Mouse (Mus musculus): Measurements from ENCODE around the gene Ptges3. TPM values are rescaled to one million over a fixed set of nuclear protein-coding genes. Genes with fewer than 3 reads are reported as not detected.
"Not testable (repeated sequence)": the region's sequence is repeated elsewhere in the genome, so short reads cannot be mapped to it uniquely, and the experiment has no call there.

Gene Ptges3
- total RNA-seq (2015) (247 and 270 TPM in 2 replicates), total RNA-seq (2017) (310 and 351 TPM in 2 replicates)

DNA sequence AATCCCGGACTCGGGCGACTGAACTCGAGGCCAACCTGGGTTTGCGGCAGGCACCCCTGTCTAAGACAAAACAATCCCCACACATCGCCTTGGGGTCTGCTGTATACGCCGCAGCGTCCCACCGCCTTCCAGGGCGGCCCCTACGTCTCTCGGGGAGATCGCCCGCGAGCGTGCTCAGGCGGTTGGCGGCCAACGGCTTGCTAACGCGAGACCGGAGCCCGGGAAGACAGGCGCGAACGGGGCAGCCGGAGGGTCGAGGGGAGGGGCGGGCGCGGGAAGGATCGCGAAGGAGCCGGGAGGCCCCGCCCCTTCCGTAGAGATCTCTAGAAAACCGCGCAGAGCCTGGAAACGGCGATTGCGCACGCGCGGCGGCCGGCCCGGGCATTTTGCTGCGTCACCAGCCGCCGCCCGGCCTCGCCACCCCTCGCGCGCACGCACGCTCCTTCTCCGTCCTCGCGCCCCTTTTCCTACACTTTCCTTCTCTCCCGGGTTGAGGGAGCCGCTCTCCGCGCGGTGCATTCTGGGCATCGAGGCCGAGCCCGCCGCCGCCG is at the start of gene Ptges3:
TSS of gene Ptges3 (plus strand) at position 354 of the 551 bp plus-strand sequence.
- peak; percentile 80 for ATAC-seq (replicated peaks; ENCODE audit: poor library complexity)

DNA sequence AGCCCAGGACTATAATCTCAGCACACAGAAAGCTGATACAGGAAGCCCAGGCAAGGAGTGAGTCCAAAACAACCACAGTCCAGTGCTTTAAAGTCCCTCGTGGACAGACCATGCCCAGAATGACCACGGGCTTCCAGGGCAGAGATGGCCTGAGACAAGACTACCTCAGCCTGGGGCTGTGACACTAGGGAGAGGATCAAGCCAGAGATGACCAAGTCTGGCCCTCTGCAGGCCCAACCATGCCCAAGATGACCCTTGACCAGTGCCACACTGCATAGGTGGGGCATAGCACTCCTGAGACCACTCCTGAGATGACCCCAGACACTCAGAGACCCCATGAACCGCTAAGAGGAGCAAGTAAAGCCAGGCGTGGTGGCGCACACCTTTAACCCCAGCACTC is 49.0 kb upstream of the Ptges3 start:
- ATAC-seq (replicated peaks; ENCODE audit: poor library complexity), result no peak

DNA sequence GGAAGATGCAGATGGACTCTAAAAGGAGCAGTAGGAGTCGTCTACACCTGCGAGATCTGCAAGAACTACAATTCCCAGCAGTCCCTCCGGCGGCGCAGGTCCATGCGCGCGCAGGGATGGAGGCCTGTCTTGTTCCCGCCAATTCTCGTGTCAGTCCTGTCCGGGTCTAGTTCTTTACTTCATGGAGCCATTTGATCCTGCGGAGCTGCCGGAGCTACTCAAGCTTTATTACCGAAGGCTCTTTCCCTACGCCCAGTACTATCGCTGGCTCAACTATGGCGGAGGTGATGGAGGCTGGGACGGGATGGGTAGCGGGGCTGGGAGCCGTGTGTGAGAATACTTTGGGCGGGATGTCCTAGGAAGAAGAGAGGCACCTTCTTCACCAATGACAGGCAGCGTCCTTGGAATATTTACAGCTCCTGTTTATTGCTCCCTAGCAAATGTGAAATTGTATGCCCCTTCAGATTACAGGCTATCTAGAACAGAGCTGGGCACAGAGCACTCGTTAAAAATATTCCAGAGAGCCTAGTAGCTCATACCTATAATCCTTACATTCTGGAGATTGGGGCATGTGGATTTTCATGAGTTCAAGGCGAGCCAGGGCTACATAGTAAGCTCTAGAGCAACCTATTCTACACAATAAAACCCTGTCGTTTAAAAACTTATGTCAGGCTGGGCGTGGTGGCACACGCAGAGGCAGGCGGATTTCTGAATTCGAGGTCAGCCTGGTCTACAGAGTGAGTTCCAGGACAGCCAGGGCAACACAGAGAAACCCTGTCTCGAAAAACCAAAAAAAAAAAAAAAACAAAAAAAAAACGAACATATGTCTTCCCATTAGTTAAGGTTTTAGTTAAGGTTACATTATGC is 43.5 kb upstream of the Ptges3 start, which contains the start of gene Prim1:
TSS of gene Prim1 (plus strand) at position 101 of the 867 bp plus-strand sequence.
- peak; percentile 99 for ATAC-seq (replicated peaks; ENCODE audit: poor library complexity)

DNA sequence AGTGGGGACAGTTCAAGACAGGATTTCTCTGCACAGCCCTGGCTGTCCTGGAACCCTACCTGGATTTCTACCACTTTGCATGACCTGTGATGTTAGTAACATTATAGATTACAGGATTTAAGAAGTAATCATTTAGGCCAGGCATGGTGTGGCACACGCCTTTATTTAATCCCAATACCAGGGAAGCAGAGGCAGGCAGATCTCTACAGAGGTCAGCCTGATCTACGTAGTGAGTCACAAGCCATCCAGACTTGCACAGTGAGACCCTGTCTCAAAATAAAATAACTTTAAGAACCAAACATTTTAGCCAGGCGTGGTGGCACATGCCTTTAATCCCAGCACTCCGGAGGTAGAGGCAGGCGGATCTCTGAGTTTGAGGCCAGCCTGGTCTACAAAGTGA is 36.6 kb upstream of the Ptges3 start:
- ATAC-seq (replicated peaks; ENCODE audit: poor library complexity), result no peak

- no peak for ATAC-seq (replicated peaks; ENCODE audit: poor library complexity)
These were observed 35.3 kb upstream of the Ptges3 start for GRCm38 (mm10) chr10:128023496-128023895.

DNA sequence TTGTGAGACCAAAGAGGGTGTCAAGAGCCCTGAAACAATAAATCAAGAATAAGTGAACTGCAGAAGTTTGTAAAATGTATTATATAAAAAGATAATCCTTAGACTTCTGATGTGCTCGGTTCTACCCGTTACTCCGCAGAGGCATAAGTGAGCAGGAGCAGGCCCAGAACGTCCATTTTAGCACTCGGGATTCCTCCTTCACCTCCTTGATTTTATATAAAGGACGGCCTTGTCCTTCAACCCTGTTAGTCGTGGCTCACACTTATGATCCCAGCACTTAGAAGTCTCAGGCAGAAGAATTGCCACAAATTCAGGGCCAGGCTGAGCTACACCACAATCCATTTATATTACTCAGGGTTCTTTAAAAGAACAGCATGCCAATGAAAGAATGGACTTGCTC is 28.8 kb upstream of the Ptges3 start:
- ATAC-seq (replicated peaks; ENCODE audit: poor library complexity), result no peak

GRCm38 (mm10) chr10:128030860-128031259 is 27.9 kb upstream of the Ptges3 start:
- ATAC-seq (replicated peaks; ENCODE audit: poor library complexity), result no peak

- ATAC-seq (replicated peaks; ENCODE audit: poor library complexity), result peak; percentile 42
These were observed 21.9 kb upstream of the Ptges3 start for GRCm38 (mm10) chr10:128036746-128037425.

DNA sequence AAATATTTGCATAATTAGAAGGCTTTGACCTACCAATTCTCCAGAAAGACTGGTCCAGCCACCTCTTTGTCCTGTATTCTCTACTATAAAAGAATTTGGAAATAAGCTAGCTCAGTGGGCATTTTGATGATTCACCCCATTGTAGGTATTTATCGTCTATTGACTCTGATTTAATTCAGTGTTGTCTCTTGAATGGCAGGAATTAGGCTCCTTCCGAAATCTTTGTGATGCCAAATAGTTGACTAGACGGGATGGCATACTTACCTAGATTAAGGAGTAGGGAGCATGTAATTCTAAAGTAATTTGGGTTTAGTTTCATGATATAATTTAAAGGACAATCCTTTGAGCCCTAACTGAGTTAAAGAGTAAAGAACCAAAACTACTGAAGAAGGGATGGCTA is 20.8 kb upstream of the Ptges3 start:
- ATAC-seq (replicated peaks; ENCODE audit: poor library complexity), result no peak

DNA sequence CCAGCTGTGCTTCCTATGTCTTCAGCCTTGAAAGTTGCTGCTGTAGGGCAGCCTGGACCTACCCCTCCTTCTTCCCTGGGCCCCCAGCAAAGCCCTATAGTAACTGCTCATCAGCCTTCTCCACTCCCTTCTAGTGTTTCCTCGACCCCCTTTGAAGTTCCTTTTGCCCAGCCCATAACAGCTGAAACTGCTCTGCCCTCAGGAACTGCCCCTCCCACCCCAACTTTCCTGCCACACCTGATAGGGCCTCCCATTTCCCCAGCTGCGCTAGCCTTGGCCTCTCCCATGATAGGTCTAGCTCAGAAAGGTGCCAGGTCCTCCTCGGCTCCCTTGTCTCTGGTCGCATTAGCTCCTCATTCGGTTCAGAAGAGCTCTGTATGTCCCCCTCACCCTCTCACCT is 19.6 kb upstream of the Ptges3 start:
- ATAC-seq (replicated peaks; ENCODE audit: poor library complexity), result no peak

DNA sequence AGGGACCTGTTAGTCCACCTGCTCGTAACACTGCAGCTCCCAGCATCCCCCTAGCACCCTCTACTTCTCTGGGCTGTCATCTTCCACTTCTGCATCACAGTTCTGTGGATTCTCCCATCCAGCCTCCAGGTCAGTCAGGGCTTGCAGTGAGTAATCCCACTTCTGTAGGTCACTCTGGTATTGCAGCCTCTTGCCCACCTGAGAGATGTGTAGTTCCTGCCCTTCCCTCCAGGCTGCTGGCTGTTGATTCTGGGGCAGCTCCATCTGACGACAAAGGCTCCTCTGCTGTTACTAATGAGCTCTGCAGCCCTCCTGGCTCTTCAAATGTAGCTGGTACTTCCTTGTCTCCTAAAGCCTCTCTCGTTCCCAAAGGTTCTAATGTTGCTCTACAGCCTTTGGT is 18.9 kb upstream of the Ptges3 start:
- ATAC-seq (replicated peaks; ENCODE audit: poor library complexity), result no peak

GRCm38 (mm10) chr10:128040293-128040692 is 18.5 kb upstream of the Ptges3 start:
- no peak for ATAC-seq (replicated peaks; ENCODE audit: poor library complexity)

- no peak for ATAC-seq (replicated peaks; ENCODE audit: poor library complexity)
These were observed 17.1 kb upstream of the Ptges3 start for GRCm38 (mm10) chr10:128041636-128042035.

DNA sequence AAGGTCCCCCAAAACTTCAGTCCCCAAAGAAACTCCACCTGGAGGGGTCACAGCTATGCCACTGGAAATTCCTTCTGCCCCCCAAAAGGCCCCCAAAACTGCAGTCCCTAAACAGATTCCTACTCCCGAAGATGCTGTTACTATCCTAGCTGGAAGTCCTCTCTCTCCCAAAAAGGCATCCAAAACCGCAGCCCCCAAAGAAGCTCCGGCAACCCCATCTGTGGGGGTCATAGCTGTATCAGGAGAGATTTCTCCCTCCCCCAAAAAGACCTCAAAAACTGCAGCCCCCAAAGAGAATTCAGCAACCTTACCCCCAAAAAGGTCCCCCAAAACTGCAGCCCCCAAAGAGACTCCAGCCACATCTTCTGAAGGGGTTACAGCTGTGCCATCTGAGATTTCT is 16.3 kb upstream of the Ptges3 start:
- no peak for ATAC-seq (replicated peaks; ENCODE audit: poor library complexity)

GRCm38 (mm10) chr10:128043041-128043835 is 15.5 kb upstream of the Ptges3 start:
- peak; percentile 18; the same call in 1 of the 2 replicates for ATAC-seq (replicated peaks; ENCODE audit: poor library complexity)

GRCm38 (mm10) chr10:128048157-128048556 is 10.6 kb upstream of the Ptges3 start:
- ATAC-seq (replicated peaks; ENCODE audit: poor library complexity), result no peak

DNA sequence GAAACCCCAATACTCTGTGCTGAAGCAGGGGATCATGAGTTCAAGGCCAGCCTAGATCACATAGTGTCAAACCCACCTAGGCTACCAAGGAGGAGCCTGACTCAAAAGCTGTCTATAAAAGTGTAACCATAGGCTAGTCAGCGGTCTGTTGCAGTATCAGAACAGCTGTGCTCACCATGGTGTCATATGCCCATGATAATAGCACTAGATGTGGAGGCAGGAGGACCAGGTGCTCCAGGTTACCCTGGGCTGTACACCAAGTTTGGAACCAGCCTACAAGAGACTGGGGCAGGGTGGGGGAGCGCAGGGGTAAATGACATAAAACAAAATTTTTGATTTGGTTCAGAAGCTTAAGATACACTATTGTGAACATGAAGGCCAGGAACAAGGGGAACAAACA is 9.0 kb upstream of the Ptges3 start:
- no peak for ATAC-seq (replicated peaks; ENCODE audit: poor library complexity)

DNA sequence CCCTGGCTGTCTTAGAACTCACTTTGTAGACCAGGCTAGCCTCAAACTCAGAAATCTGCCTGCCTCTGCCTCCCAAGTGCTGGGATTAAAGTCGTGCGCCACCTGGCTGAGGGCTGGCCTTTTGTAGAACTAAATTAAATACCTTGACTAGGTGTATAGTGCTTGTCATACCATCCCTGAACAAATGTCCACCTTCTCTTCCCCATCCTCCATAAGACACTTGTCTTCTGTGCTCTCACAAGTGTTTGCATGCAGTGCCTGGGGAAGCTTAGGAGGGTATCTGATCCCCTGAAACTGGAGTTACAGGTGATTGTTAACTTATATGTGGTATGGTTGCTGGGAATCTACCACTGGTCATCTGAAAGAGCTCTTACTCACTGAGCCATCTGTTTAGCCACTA is 8.4 kb upstream of the Ptges3 start:
- ATAC-seq (replicated peaks; ENCODE audit: poor library complexity), result no peak

GRCm38 (mm10) chr10:128051589-128051988 is 7.2 kb upstream of the Ptges3 start:
- ATAC-seq (replicated peaks; ENCODE audit: poor library complexity), result no peak

GRCm38 (mm10) chr10:128052136-128052535 is 6.6 kb upstream of the Ptges3 start:
- not testable (repeated sequence) for ATAC-seq (replicated peaks; ENCODE audit: poor library complexity)

- no peak for ATAC-seq (replicated peaks; ENCODE audit: poor library complexity)
These were observed 5.8 kb upstream of the Ptges3 start for GRCm38 (mm10) chr10:128053001-128053400.

Measured in megakaryocyte progenitor cell, adult 5-6 weeks (primary cell).